Mouse (Mus musculus): ENCODE data around the gene Slc35a3. TPM values are rescaled to one million over a fixed set of nuclear protein-coding genes. Genes with fewer than 3 reads are reported as not detected.

Gene Slc35a3
- polyA plus RNA-seq, 1 experiment = 4.5 TPM

DNA sequence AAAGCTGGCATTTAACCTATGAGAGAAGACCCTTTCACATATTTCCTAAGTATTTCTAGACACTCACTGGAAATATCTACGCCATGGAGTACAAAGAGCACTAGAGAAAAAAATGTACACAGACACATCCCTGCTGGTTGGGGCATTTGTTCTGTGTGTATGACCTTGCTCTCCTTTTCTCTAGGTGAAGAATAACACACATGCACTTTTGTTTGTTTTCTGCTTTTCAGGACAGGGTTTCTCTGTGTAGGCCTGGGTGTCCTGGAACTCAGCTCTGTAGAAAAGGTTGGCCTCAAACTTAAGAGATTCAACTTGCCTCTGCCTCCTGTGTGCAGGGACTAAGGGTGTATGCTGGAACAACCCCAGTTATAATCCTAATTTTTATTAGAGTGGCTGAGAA, 66.2 kb downstream of the Slc35a3 start:
- Histone ChIP-seq H3K4me3 (replicated peaks) (no peak overlapping the region), H3K27me3 (replicated peaks) (no peaks in the 10 kb centered on the region), H3K4me1 (peaks cover 36% of the 10 kb centered on the region), H3K36me3 (replicated peaks; ENCODE audit: low read length) (peaks cover 97% of the 10 kb centered on the region), H3K9me3 (no peaks in the 10 kb centered on the region)
- no peak for TF ChIP-seq GATA1 (IDR thresholded peaks at IDR 0.05; ENCODE audit: borderline replicate concordance, low read length)
- no peak for TF ChIP-seq FLI1 (IDR thresholded peaks at IDR 0.05; ENCODE audit: low read length)

DNA sequence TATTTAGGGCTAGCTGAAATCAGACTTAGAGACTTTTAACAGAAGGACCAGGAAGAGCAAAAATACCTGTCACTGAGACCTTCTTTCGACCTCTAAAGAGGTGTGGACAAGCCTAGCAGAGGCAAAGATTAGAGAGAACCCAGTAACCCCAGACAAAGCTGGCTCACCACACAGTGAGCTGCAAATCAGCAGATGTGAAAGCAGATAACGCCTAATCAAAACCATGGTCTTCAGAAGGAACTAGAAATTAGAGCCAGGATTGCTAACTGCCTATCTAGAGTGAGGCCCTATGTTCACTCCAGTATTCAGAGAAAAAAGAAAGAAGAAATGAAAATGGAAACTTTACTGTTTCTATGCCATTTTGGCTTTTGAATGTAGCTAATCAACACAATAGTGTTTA, 70.3 kb downstream of the Slc35a3 start:
- H3K9me3 ChIP-seq = no peaks in the 10 kb centered on the region
- TF ChIP-seq FLI1 (IDR thresholded peaks at IDR 0.05; ENCODE audit: low read length) (no peak), GATA1 (IDR thresholded peaks at IDR 0.05; ENCODE audit: borderline replicate concordance, low read length) (no peak)
- no peak overlapping the region for H3K4me3 ChIP-seq (replicated peaks)
- H3K36me3 ChIP-seq (replicated peaks; ENCODE audit: low read length) = peaks cover 98% of the 10 kb centered on the region
- no peaks in the 10 kb centered on the region for H3K27me3 ChIP-seq (replicated peaks)
- peaks cover 37% of the 10 kb centered on the region for H3K4me1 ChIP-seq

DNA sequence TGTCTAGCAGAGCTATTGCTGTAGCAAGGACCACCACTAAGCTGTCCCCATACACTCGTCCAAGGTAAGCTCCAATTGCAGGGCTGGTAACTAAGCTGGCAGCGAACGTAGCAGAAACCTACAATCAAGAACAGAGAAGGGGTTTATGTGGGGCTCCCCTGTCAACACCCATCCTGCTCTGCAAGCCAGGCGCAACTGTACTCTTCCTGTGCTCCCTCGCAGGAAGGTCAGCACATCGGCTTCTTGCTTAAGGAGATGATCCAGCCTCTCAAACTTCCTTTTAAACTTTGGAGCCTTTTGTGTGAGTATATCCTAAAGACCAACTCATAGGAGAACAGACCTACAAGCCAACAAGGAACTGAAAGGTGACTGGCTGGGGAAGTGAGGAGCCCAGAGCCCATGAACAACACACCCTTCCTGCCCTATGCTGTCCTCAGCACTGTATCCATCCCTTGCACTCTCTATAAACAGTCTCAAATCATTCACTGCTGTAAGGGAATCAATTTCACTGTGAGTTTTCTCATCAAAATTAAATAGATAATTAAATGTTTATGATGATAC, 70.7 kb downstream of the Slc35a3 start:
- H3K27me3 ChIP-seq (replicated peaks) = no peaks in the 10 kb centered on the region
- H3K36me3 ChIP-seq (replicated peaks; ENCODE audit: low read length) = peaks cover 100% of the 10 kb centered on the region
- H3K9me3 ChIP-seq = no peaks in the 10 kb centered on the region
- H3K4me1 ChIP-seq = peaks cover 37% of the 10 kb centered on the region
- no peak for TF ChIP-seq GATA1 (IDR thresholded peaks at IDR 0.05; ENCODE audit: borderline replicate concordance, low read length)
- no peak for TF ChIP-seq FLI1 (IDR thresholded peaks at IDR 0.05; ENCODE audit: low read length)
- no peak overlapping the region for H3K4me3 ChIP-seq (replicated peaks)

GRCm38 (mm10) chr3:116640024-116640423, 72.6 kb downstream of the Slc35a3 start:
- Histone ChIP-seq H3K9me3 (no peaks in the 10 kb centered on the region), H3K4me3 (replicated peaks) (no peak overlapping the region), H3K36me3 (replicated peaks; ENCODE audit: low read length) (peaks cover 100% of the 10 kb centered on the region), H3K27me3 (replicated peaks) (no peaks in the 10 kb centered on the region), H3K4me1 (peaks cover 52% of the 10 kb centered on the region)
- no peak for TF ChIP-seq FLI1 (IDR thresholded peaks at IDR 0.05; ENCODE audit: low read length)
- TF ChIP-seq GATA1 (IDR thresholded peaks at IDR 0.05; ENCODE audit: borderline replicate concordance, low read length) = no peak

- Histone ChIP-seq H3K4me3 (replicated peaks) (no peak overlapping the region), H3K36me3 (replicated peaks; ENCODE audit: low read length) (peaks cover 100% of the 10 kb centered on the region), H3K27me3 (replicated peaks) (no peaks in the 10 kb centered on the region), H3K9me3 (no peaks in the 10 kb centered on the region), H3K4me1 (peaks cover 65% of the 10 kb centered on the region)
- TF ChIP-seq FLI1 (IDR thresholded peaks at IDR 0.05; ENCODE audit: low read length) = no peak
- TF ChIP-seq GATA1 (IDR thresholded peaks at IDR 0.05; ENCODE audit: borderline replicate concordance, low read length) = no peak
Measured at GRCm38 (mm10) chr3:116638572-116638971, 74.1 kb downstream of the Slc35a3 start.

DNA sequence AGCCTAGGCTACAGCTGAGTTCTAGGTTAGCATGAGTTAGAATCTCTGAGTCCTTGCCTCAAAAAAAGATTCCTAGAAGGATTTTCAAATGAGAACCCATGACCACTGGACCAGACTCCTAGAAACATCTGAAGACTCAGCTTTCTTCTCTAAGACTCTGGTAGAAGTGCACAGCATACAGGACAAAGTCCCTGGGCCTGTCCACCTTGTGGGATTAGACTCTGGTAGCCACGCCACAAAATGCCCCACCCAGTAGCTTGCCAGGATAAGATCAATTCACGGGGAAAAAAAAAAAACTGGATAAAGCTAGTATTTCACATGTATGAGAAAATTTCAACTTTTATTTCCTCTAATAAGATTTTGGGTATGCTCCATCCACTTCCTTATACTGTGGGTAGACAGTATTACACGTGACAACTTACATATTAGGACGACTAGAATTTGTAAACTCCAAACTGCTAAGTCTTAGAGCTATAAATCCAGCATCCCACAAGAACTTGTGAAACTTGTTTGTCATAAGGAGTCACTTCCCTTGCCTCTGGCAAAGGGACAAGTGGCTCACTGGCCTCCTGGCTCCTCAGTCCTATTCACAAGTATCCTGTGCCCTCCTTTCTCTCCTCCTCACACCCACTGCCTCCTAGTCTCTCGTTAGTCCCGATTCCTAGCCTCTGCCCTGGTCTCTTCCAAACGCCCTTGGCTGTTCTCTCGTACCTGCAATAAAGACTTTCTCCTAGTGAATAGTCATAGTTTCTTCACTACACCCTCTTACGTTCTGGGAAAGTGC, 74.7 kb downstream of the Slc35a3 start:
- Histone ChIP-seq H3K36me3 (replicated peaks; ENCODE audit: low read length) (peaks cover 99% of the 10 kb centered on the region), H3K4me3 (replicated peaks) (no peak overlapping the region), H3K27me3 (replicated peaks) (no peaks in the 10 kb centered on the region), H3K9me3 (no peaks in the 10 kb centered on the region), H3K4me1 (peaks cover 62% of the 10 kb centered on the region)
- TF ChIP-seq FLI1 (IDR thresholded peaks at IDR 0.05; ENCODE audit: low read length) (no peak), GATA1 (IDR thresholded peaks at IDR 0.05; ENCODE audit: borderline replicate concordance, low read length) (no peak)

GRCm38 (mm10) chr3:116635799-116636198, 76.8 kb downstream of the Slc35a3 start:
- Histone ChIP-seq H3K9me3 (no peaks in the 10 kb centered on the region), H3K36me3 (replicated peaks; ENCODE audit: low read length) (peaks cover 98% of the 10 kb centered on the region), H3K4me3 (replicated peaks) (no peak overlapping the region), H3K4me1 (peaks cover 55% of the 10 kb centered on the region), H3K27me3 (replicated peaks) (no peaks in the 10 kb centered on the region)
- TF ChIP-seq FLI1 (IDR thresholded peaks at IDR 0.05; ENCODE audit: low read length) (no peak), GATA1 (IDR thresholded peaks at IDR 0.05; ENCODE audit: borderline replicate concordance, low read length) (no peak)

DNA sequence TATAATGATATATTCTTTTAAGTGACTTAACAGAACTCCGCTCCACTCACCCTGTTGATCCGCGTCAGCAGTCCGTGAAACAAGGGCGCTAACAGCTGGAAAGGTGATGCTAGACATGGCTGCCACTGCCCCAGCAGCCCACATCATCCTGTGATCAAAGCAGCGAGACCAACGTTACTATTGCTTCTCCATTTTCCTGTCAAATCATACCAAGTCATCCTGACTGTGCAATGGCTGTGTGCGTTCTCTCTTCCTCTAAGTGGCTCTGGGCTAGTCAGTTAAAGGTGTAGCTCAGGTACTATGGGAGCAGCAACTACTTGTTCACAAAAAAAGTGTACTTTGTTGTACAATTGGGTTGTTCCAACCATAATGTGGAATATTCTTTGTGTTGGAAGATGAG, 77.8 kb downstream of the Slc35a3 start:
- Histone ChIP-seq H3K4me3 (replicated peaks) (peak overlapping the region; percentile 64), H3K9me3 (no peaks in the 10 kb centered on the region), H3K36me3 (replicated peaks; ENCODE audit: low read length) (peaks cover 97% of the 10 kb centered on the region), H3K27me3 (replicated peaks) (no peaks in the 10 kb centered on the region), H3K4me1 (peaks cover 55% of the 10 kb centered on the region)
- no peak for TF ChIP-seq GATA1 (IDR thresholded peaks at IDR 0.05; ENCODE audit: borderline replicate concordance, low read length)
- no peak for TF ChIP-seq FLI1 (IDR thresholded peaks at IDR 0.05; ENCODE audit: low read length)

- peak overlapping the region; percentile 66 for H3K4me3 ChIP-seq (replicated peaks)
- TF ChIP-seq FLI1 (IDR thresholded peaks at IDR 0.05; ENCODE audit: low read length) (no peak), GATA1 (IDR thresholded peaks at IDR 0.05; ENCODE audit: borderline replicate concordance, low read length) (no peak)
- H3K36me3 ChIP-seq (replicated peaks; ENCODE audit: low read length) = peaks cover 92% of the 10 kb centered on the region
- H3K27me3 ChIP-seq (replicated peaks) = no peaks in the 10 kb centered on the region
- H3K9me3 ChIP-seq = no peaks in the 10 kb centered on the region
- peaks cover 47% of the 10 kb centered on the region for H3K4me1 ChIP-seq
Measured at GRCm38 (mm10) chr3:116634091-116634490, 78.5 kb downstream of the Slc35a3 start.

DNA sequence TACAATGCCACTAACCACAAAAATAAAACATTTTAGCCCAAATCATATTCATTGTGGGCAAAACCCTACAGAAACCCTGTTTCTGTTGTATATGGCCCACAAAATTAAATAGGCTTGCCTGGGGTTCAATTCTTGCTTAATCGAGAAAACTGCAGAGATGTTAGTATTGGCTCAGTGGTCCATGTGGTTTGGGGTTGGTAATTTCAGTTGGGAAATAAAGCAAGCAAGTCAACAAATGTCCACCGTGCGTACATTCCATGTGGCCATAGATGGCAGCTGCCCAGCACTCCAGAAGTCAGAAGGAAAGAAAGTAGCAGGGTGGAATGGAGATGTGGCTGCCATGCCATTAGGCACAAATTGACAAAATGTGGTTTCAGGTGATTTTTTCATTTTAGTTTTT, 79.7 kb downstream of the Slc35a3 start:
- Histone ChIP-seq H3K4me1 (peaks cover 37% of the 10 kb centered on the region), H3K9me3 (no peaks in the 10 kb centered on the region), H3K36me3 (replicated peaks; ENCODE audit: low read length) (peaks cover 88% of the 10 kb centered on the region), H3K27me3 (replicated peaks) (no peaks in the 10 kb centered on the region), H3K4me3 (replicated peaks) (no peak overlapping the region)
- TF ChIP-seq FLI1 (IDR thresholded peaks at IDR 0.05; ENCODE audit: low read length) (no peak), GATA1 (IDR thresholded peaks at IDR 0.05; ENCODE audit: borderline replicate concordance, low read length) (no peak)
